Mouse (Mus musculus) bone marrow, adult 2 months (tissue): ENCODE results near the gene Ackr3.

Source experiments
- CTCF ChIP-seq: fragments of 200-500 bp; IDR thresholded peaks from 2 replicates; pipeline ENCODE4 v1.5.1; 2011; ENCODE audit warnings: low read length, control low read depth; ENCODE audit not compliant: control insufficient read depth, insufficient read depth
- POLR2A ChIP-seq: fragments of 200-500 bp; IDR thresholded peaks from 2 replicates; pipeline ENCODE4 v1.6.1; 2011; ENCODE audit warnings: low read depth, mild to moderate bottlenecking, control low read depth, low read length, borderline replicate concordance; ENCODE audit not compliant: control insufficient read depth

DNA sequence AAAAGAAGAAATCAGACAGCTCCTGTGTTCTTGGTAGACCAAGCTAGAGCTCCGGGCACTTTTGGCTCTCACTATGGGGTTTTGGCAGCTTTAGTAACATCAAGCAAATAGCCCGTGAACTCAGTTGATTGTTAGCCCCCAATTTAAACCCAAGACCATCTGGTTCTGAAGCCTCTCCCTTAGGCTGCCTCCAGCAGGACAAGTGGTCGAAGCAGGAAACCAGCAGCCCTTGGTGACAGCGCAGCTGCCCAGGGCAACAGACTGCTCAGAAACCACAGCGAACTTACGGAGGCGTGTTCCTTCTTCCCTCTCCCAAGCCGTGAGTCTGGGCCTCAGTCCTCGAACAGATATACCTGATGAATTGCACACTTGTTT is 24.5 kb downstream of the Ackr3 start:
- TF ChIP-seq CTCF (no peak), POLR2A (no peak)
